Mouse (Mus musculus): ENCODE measurements around the gene Zfp638.

- TF ChIP-seq CHD2 (IDR thresholded peaks at IDR 0.05; ENCODE audit: low read depth, low read length) (no peak; the same call in 1 of the 2 replicates), HCFC1 (IDR thresholded peaks at IDR 0.05; ENCODE audit: borderline replicate concordance, insufficient read depth, low read length) (no peak), ZNF384 (IDR thresholded peaks at IDR 0.05; ENCODE audit: low read depth, low read length) (no peak), MAFK (IDR thresholded peaks at IDR 0.05; ENCODE audit: insufficient read depth, low read depth, low read length) (no peak), ZC3H11A (IDR thresholded peaks at IDR 0.05; ENCODE audit: borderline replicate concordance, low read depth, low read length) (no peak)
Observed at GRCm38 (mm10) chr6:83893584-83893983, 26.7 kb downstream of the Zfp638 start.
